Mouse (Mus musculus) lung, postnatal 0 days (tissue): ENCODE results near the gene Rptor.

Source experiments
- CTCF ChIP-seq: IDR thresholded peaks from 2 replicates; pipeline ENCODE4 v1.5.1; 2016; ENCODE audit warnings: antibody characterized with exemption, mild to moderate bottlenecking
- EP300 ChIP-seq: IDR thresholded peaks from 2 replicates; pipeline ENCODE4 v1.6.1; 2016; ENCODE audit warnings: antibody characterized with exemption, mild to moderate bottlenecking, control low read depth

DNA sequence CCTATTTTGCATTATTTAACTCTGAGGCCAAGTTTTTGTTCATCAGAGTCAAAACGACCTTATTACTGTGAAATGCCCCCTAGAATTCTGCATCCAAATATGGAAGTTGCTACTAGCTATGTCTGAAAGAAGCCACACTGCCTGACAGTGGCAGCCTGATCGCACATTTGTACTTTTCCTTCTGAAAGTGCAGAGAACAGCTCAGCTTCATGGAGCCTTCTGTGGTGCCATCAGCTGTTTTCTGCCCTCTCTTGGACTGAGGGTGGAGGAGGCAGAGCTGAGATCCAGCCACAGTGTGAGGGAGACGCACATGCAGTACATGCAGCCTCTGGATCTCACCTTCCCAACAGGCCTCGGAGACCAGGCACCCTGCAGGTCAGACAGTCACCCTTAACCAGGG lies 265.9 kb downstream of the Rptor start:
- no peak for TF ChIP-seq CTCF
- no peak for TF ChIP-seq EP300
